Mouse (Mus musculus) hindbrain, embryonic 13.5 days (tissue): ENCODE measurements around the gene Mul1. TPM values are rescaled to one million over a fixed set of nuclear protein-coding genes. Genes with fewer than 3 reads are reported as not detected.
"Not testable (repeated sequence)": the region's sequence is repeated elsewhere in the genome, so short reads cannot be mapped to it uniquely, and the experiment has no call there.

ENCODE experiments used
- ATAC-seq: fragments of 200-750 bp; cut with Nextera tagmentation; 2 replicates; pipeline ENCODE4 v1.8.0; 2017; ENCODE audit warnings: moderate TSS enrichment; ENCODE audit not compliant: low FRiP score
- H3K27ac ChIP-seq: fragments of 300-500 bp; sonication (generic); 2 replicates; pipeline ENCODE4 v1.5.1; 2015; ENCODE audit warnings: inconsistent platforms, mild to moderate bottlenecking, moderate library complexity
- H3K27me3 ChIP-seq: fragments of 300-500 bp; sonication (generic); 2 replicates; pipeline ENCODE4 v1.6.1; 2015; ENCODE audit warnings: mild to moderate bottlenecking, inconsistent platforms
- H3K36me3 ChIP-seq: fragments of 300-500 bp; sonication (generic); 2 replicates; pipeline ENCODE4 v1.6.1; 2015; ENCODE audit warnings: mild to moderate bottlenecking, inconsistent platforms
- H3K4me1 ChIP-seq: fragments of 300-500 bp; sonication (generic); replicated peaks from 2 replicates; pipeline ENCODE4 v1.6.1; 2015; ENCODE audit warnings: inconsistent platforms
- H3K4me2 ChIP-seq: fragments of 300-500 bp; sonication (generic); 2 replicates; pipeline ENCODE4 v1.6.1; 2015; ENCODE audit warnings: inconsistent platforms, mild to moderate bottlenecking, moderate library complexity
- H3K4me3 ChIP-seq: fragments of 300-500 bp; sonication (generic); 2 replicates; pipeline ENCODE4 v1.5.1; 2015; ENCODE audit warnings: mild to moderate bottlenecking, inconsistent platforms
- H3K9ac ChIP-seq: fragments of 300-500 bp; sonication (generic); 2 replicates; pipeline ENCODE4 v1.6.1; 2015; ENCODE audit warnings: mild to moderate bottlenecking, inconsistent platforms
- H3K9me3 ChIP-seq: fragments of 300-500 bp; sonication (generic); 2 replicates; pipeline ENCODE4 v1.6.1; 2016; ENCODE audit warnings: inconsistent platforms
- WGBS: fragments of 180-500 bp; shearing (Covaris S2); methylation state at CpG from one replicate; pipeline ENCODE4 v1.1.7; 2015; 5-methylcytosine and 5-hydroxymethylcytosine counted together
- polyA plus RNA-seq: library from polyadenylated mRNA; unstranded; fragments of >200 nt; fragmentation: Nextera tagmentation; extraction: Ambion mirVana; gene quantifications from 2 replicates; pipeline ENCODE4 v1.2.1, GENCODE M21; 2015

Gene Mul1
- polyA plus RNA-seq, 1 experiment from 2014 or later = 20.9 TPM

DNA sequence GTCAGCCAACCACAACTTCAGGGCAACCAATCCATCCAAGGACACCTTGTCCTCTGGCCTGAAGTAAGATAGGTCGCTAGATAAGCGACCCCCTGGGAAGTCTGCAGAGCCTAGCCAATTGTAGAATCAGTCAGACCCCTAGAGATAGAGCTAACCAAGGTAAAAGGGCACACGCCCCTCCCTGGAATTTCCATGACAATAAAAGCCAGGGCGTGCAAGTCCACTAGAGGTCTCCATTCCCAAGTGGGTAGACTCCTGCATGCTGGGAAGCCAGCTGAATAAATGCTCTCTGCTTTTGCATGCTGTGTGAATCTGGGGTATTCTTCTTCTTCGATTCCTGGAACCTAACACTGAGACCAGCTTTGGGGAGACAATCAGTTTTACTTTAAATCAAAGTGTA, 18.1 kb upstream of the Mul1 start:
- Histone ChIP-seq H3K4me3 (no peak overlapping the region), H3K27me3 (peaks cover 29% of the 10 kb centered on the region), H3K4me1 (peaks cover 18% of the 10 kb centered on the region), H3K27ac (no peak overlapping the region), H3K9me3 (no peaks in the 10 kb centered on the region), H3K36me3 (no peaks in the 10 kb centered on the region), H3K4me2 (no peak overlapping the region), H3K9ac (no peak overlapping the region)
- no peak for ATAC-seq
- 54% methylated on average over 5 of the region's 5 CpGs for WGBS

DNA sequence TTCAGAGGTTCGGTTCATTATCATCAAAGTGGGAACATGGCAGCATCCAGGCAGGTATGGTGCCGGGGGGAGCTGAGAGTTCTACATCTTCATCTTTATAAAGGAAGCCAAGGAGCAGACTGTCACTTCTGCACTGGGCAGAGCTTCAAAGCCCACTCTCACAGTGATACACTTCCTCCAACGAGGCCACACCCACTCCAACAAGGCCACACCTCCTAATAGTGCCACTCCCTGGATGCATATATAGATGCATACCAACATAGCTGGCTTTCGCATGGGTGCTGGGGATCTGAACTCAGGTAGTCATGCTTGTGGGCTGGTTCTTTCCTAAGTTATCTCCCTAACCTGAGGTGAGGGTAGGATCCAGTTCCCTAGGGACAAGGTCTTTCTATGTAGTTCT, 16.6 kb upstream of the Mul1 start:
- Histone ChIP-seq H3K4me1 (peaks cover 18% of the 10 kb centered on the region), H3K4me2 (no peak overlapping the region), H3K4me3 (no peak overlapping the region), H3K9me3 (no peaks in the 10 kb centered on the region), H3K36me3 (no peaks in the 10 kb centered on the region), H3K9ac (no peak overlapping the region), H3K27ac (no peak overlapping the region), H3K27me3 (peaks cover 14% of the 10 kb centered on the region)
- ATAC-seq = no peak
- WGBS = 79% methylated on average over 4 of the region's 4 CpGs

DNA sequence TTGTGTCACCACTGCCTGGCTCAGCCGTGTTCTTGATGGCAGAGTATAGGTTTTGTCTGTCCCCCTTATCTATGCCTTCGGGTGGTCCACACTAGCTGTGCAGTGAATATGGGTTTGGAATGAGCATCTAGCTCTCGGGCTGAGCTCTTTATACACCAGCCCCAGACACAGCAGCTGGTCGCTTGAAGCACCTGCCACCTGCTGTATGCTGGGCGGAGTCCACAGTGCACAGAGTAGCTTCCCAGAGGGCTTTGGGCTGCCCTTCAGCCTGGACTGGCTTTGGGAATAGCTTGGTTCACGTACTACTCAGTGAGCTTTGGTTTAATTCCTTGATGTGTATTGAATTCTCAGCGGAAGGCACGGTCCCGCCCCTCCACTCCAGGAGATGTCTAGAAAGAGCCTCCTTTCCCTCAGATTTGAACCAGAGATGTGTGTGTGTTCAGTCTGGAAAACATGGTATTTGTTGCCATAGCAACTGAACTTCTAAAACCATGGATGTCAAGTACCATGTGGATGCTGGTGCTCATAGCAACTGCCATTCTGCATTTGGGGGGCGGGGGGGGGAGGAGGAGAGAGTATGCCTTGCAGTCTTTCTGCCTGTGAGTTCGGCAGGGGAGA, 16.0 kb upstream of the Mul1 start:
- Histone ChIP-seq H3K27ac (no peak overlapping the region), H3K4me1 (peaks cover 18% of the 10 kb centered on the region), H3K36me3 (no peaks in the 10 kb centered on the region), H3K4me2 (no peak overlapping the region), H3K9ac (no peak overlapping the region), H3K4me3 (no peak overlapping the region), H3K27me3 (peaks cover 11% of the 10 kb centered on the region), H3K9me3 (no peaks in the 10 kb centered on the region)
- no peak for ATAC-seq
- WGBS = 57% methylated on average over 11 of the region's 11 CpGs

DNA sequence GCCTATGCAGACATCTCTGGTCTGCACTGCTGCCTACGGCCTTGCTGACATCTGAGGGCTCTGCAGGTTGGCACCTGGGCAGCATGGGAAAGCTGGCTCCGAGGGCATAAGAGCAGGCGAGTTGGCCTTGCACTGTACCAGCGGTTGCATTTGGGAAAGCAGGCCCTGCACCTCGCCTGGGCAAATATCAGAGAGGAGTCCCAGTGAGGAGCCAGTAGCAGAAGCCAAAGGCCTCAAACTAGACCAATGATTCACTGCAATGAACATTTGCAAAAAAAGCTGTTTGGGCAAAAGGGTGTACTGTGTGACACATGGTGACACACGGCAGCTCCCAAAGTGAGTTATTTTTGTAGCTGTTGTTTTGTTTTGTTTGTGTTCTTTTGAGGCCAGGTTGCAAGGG, 9.4 kb upstream of the Mul1 start:
- Histone ChIP-seq H3K4me2 (no peak overlapping the region), H3K36me3 (no peaks in the 10 kb centered on the region), H3K9me3 (no peaks in the 10 kb centered on the region), H3K27me3 (peaks cover 13% of the 10 kb centered on the region; the same call in 1 of the 2 replicates), H3K9ac (no peak overlapping the region; the same call in 1 of the 2 replicates), H3K4me1 (peaks cover 3% of the 10 kb centered on the region; the same call in 1 of the 2 replicates), H3K27ac (no peak overlapping the region), H3K4me3 (no peak overlapping the region)
- no peak for ATAC-seq
- 82% methylated on average over 6 of the region's 6 CpGs for WGBS

DNA sequence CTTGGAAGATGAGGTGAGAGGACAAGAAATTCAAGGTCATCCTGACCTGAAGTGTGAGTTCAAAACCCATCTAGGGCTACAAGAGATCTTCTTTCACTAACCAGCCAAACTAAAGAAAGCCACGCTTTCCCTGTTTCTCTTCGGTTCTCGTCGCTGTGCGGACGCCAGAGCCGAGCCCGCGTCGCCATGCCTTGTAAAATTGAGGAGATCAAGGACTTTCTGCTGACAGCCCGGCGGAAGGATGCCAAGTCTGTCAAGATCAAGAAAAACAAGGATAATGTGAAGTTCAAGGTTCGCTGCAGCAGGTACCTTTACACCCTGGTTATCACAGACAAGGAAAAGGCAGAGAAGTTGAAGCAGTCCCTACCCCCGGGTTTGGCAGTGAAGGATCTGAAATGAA, 8.9 kb upstream of the Mul1 start:
- H3K27ac ChIP-seq, H3K36me3 ChIP-seq, H3K4me1 ChIP-seq, H3K4me3 ChIP-seq, H3K9me3 ChIP-seq, H3K9ac ChIP-seq, ATAC-seq, H3K4me2 ChIP-seq: not testable (repeated sequence)
- H3K27me3 ChIP-seq = peaks cover 13% of the 10 kb centered on the region; the same call in 1 of the 2 replicates
- 90% methylated on average over 14 of the region's 14 CpGs for WGBS

DNA sequence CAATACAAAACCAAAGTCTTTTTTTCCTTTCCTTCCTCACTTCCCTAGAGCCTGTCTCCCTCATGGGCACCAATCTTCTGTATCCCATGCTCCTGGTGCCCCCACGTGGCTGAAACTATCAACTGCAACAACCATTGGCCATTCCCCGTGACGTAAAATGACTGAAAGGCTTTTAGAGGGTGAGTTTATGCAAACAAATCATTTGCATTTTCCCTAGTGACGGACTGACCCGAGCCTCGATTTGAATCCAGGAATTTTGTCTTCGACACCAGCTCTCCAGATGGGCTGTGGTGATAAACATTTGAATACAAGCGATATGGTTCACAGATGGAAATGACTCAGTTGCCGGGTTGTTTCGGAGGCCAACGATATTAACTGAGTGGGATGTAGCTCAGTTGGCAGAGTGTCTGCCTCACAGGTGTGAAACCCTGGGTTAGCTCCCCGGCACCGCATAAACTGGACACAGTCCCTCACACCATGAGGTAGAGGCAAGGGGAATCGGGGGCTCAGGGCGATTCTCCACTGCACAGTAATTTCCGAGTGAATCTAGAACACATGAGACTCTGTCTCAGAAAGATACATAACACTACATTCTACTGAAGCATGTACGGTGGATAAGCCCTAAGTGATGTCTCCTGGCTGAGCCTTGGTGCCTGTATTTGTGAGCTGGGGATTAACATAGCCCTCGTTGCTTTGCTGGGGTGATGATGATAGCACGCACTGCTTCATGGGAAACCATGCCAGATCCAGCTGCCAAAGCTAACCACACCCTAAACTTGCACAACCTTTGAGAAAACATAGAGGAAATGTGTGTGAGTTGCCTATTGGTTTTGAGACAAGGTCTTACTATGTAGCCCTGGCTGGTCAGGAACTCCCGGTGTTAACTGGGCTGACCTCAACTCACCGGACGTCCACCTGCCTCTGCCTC, 7.4 kb upstream of the Mul1 start:
- H3K4me1 ChIP-seq = peaks cover 3% of the 10 kb centered on the region; the same call in 1 of the 2 replicates
- peak overlapping the region; percentile 6; the same call in 1 of the 2 replicates for H3K9ac ChIP-seq
- peak overlapping the region; percentile 33; the same call in 1 of the 2 replicates for H3K4me2 ChIP-seq
- no peak for ATAC-seq
- no peak overlapping the region for H3K27ac ChIP-seq
- peaks cover 23% of the 10 kb centered on the region for H3K27me3 ChIP-seq
- no peaks in the 10 kb centered on the region for H3K36me3 ChIP-seq
- WGBS = 42% methylated on average over 22 of the region's 22 CpGs
- no peak overlapping the region for H3K4me3 ChIP-seq
- H3K9me3 ChIP-seq = no peaks in the 10 kb centered on the region

DNA sequence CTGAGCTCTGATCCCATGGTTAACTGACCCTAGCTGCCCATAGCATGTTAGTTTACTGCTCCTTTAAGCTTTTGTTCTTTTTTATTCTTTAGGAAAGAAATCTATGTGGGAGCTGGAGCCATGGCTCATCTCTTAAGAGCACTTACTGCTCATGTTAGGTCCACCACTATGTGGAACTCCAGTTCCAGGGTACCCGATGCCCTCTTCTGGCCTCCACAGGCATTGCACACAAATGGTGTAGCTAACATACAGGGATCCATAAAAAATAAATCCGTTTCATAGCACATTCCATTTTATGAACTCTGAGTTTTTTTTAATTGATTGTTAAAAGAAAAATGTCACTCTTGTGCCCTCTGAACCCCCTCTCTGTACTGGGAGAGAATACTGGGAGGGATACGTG, 4.7 kb upstream of the Mul1 start:
- peaks cover 6% of the 10 kb centered on the region for H3K4me1 ChIP-seq
- H3K27me3 ChIP-seq = peaks cover 28% of the 10 kb centered on the region
- ATAC-seq = no peak
- no peak overlapping the region for H3K9ac ChIP-seq
- no peak overlapping the region for H3K4me2 ChIP-seq
- no peaks in the 10 kb centered on the region for H3K9me3 ChIP-seq
- 40% methylated on average over 3 of the region's 3 CpGs for WGBS
- H3K36me3 ChIP-seq = no peaks in the 10 kb centered on the region
- no peak overlapping the region for H3K27ac ChIP-seq
- no peak overlapping the region for H3K4me3 ChIP-seq

DNA sequence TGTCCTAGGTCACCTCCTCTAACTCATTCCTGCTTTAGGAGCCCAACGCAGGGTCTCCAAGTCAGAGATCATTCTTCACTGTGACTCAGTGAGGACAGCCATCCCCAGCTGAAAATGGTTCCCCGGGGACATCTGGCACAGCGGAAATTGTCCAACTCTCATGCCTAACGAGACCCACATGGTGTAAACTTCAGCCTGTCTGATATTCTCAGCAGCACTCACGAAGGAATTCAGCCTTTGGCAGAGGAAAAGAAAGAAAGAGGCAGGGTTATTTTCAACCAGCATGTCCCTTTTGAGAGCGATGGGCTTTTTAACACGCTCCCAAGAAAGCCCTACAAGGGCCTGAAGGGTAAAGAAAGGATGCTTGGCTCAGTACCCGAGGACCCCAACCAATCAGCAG, 3.1 kb upstream of the Mul1 start:
- H3K4me1 ChIP-seq = peaks cover 19% of the 10 kb centered on the region
- no peaks in the 10 kb centered on the region for H3K9me3 ChIP-seq
- H3K36me3 ChIP-seq = peaks cover 2% of the 10 kb centered on the region; the same call in 1 of the 2 replicates
- no peak overlapping the region for H3K4me2 ChIP-seq
- peak overlapping the region; percentile 8; the same call in 1 of the 2 replicates for H3K9ac ChIP-seq
- peaks cover 28% of the 10 kb centered on the region for H3K27me3 ChIP-seq
- 56% methylated on average over 8 of the region's 8 CpGs for WGBS
- ATAC-seq = no peak
- H3K4me3 ChIP-seq = no peak overlapping the region
- no peak overlapping the region for H3K27ac ChIP-seq

DNA sequence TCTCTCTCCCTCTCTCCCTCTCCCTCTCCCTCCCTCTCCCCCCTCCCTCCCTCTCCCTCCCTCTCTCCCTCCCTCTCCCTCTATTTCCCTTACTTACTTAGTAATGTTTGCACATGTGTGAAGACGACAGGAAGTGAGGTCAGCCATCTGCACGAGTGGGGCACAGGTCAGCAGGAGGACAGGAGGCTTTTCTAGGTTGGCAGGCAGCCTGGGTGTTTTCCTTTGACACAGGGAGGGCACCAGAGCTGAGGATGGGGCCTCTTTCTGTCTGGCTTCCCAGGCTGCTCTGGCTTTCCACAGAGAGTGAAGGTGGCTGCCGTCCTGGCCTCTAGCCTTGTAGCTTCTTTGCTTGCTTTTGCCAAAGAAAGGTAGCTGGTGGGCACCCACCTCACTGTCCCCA, 5.6 kb downstream of the Mul1 start:
- 70% methylated on average over 3 of the region's 3 CpGs for WGBS
- H3K9me3 ChIP-seq = no peaks in the 10 kb centered on the region
- H3K27me3 ChIP-seq = 0 out of 2 replicates have a peak, but pooled peaks cover 4% of the 10 kb centered on the region
- H3K4me2 ChIP-seq = no peak overlapping the region
- H3K4me1 ChIP-seq = peaks cover 11% of the 10 kb centered on the region
- H3K9ac ChIP-seq = no peak overlapping the region
- no peak overlapping the region for H3K4me3 ChIP-seq
- H3K27ac ChIP-seq = no peak overlapping the region
- H3K36me3 ChIP-seq = peaks cover 64% of the 10 kb centered on the region
- no peak for ATAC-seq

DNA sequence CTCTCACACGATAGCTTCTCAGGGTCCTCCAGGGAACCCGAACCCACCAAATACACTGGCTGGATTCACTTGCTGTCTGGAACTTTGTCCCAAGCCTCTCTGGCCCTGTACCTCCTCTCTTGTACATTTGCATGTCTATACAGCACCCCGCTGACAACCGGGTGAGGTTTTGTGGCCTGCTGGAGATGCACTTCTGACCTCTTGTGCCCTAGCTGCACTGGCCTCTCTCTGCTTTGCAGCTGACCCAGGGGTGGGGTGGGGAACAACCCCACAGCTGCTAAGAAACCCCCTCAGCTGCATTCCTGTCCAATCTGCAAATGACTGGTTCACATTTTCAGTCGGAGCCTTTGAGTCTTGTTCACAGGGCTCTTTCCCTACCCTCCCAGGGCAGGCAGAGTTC, 10.5 kb downstream of the Mul1 start:
- no peak for ATAC-seq
- no peak overlapping the region for H3K4me3 ChIP-seq
- peaks cover 26% of the 10 kb centered on the region for H3K36me3 ChIP-seq
- H3K4me1 ChIP-seq = peaks cover 27% of the 10 kb centered on the region
- no peaks in the 10 kb centered on the region for H3K9me3 ChIP-seq
- peaks cover 6% of the 10 kb centered on the region; the same call in 1 of the 2 replicates for H3K27me3 ChIP-seq
- no peak overlapping the region for H3K27ac ChIP-seq
- no peak overlapping the region for H3K9ac ChIP-seq
- H3K4me2 ChIP-seq = no peak overlapping the region
- whole genome bisulfite sequencing = 7% methylated on average over 5 of the region's 5 CpGs

DNA sequence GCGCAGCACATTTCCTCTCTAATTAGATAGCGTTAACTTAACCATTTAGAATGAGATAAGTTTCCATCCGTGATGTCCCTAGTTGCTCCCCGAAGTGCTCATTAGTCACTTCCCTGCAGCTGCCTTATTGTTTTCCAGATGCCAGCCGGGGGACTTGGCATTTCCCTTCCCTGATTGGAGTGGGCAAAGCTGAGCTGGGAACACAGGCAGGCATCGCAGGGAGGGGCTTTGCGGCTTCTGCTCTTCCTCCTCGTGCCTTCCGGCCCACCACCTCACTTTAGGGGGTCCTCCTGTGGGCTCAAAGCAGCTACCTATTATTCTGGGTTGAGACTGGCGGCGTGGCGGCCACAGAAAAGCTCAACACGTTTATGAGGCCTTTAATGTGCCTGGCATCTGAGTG, 12.5 kb downstream of the Mul1 start:
- peak; percentile 65 for ATAC-seq
- peak overlapping the region; percentile 26 for H3K4me2 ChIP-seq
- H3K9me3 ChIP-seq = no peaks in the 10 kb centered on the region
- peaks cover 5% of the 10 kb centered on the region for H3K36me3 ChIP-seq
- no peak overlapping the region for H3K4me3 ChIP-seq
- H3K27ac ChIP-seq = peak overlapping the region; percentile 89
- peaks cover 16% of the 10 kb centered on the region; the same call in 1 of the 2 replicates for H3K27me3 ChIP-seq
- peaks cover 27% of the 10 kb centered on the region for H3K4me1 ChIP-seq
- H3K9ac ChIP-seq = peak overlapping the region; percentile 56; the same call in 1 of the 2 replicates
- 23% methylated on average over 13 of the region's 13 CpGs for WGBS

DNA sequence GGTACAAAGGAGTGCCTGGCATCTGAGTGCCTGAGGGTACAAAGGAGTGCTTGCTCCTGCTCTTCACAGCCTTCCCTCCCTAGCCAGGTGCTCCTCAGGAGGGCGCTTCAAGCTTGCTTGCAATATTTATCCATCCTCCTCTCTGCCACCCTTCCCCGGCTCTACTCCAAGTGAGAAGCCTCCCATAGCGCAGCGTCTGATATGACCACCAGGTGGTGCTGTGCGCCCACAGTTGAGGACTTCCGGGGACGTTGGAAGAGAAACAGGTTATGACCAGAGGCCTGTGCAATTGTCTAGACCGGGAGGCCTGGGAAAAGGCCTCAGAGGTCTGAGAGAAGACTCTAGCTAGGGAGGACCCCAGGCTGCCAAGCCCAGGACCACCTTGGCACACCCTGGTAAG, 12.9 kb downstream of the Mul1 start:
- H3K27me3 ChIP-seq = peaks cover 16% of the 10 kb centered on the region; the same call in 1 of the 2 replicates
- WGBS = under 1% methylated on average over 8 of the region's 8 CpGs
- H3K9ac ChIP-seq = peak overlapping the region; percentile 56; the same call in 1 of the 2 replicates
- peak overlapping the region; percentile 26 for H3K4me2 ChIP-seq
- no peak overlapping the region for H3K4me3 ChIP-seq
- H3K4me1 ChIP-seq = peaks cover 27% of the 10 kb centered on the region
- H3K27ac ChIP-seq = peak overlapping the region; percentile 89
- no peaks in the 10 kb centered on the region for H3K9me3 ChIP-seq
- ATAC-seq = peak; percentile 85
- H3K36me3 ChIP-seq = peaks cover 1% of the 10 kb centered on the region; the same call in 1 of the 2 replicates
